Mouse (Mus musculus): ENCODE results near the gene Cfap97d1.

DNA sequence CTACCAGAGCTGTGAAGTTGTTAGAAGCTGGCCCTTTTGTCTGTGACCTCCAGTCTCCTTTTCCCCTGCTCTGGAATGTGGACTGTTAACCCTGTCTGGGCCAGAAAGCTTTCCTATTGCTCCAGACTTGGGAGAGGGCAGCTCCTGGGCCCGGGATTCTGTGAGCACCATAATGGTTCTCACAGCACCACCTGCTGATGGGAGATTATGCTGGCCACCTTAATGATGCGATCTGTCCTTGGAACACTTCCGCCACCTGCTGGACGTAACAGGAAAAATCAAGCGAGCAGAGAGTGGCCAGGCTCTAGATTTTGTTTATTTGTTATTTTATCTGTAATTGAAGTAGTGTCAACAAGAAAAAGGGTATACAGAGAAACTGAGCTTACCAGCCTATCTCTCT lies 15.3 kb upstream of the Cfap97d1 start:
- TF ChIP-seq CTCF (IDR thresholded peaks at IDR 0.05; ENCODE audit: borderline replicate concordance, insufficient read depth, low read depth, low read length) = peak; percentile 100
- no peak for TF ChIP-seq POLR2A (IDR thresholded peaks at IDR 0.05; ENCODE audit: borderline replicate concordance, insufficient read depth, low read length)

Measured in cerebellum, adult 2 months (tissue).